Mouse (Mus musculus) E14TG2a.4 (cell line): Measurements from ENCODE around the gene Phactr1.

Experiments used
- CTCF ChIP-seq: conservative IDR thresholded peaks from 2 replicates; pipeline ENCODE4 v1.5.1; 2014; ENCODE audit warnings: low read length
- NANOG ChIP-seq: IDR thresholded peaks from 2 replicates; pipeline ENCODE4 v1.6.1; 2014; ENCODE audit warnings: borderline replicate concordance, low read length, mixed read lengths
- POU5F1 ChIP-seq: IDR thresholded peaks from 2 replicates; pipeline ENCODE4 v1.6.1; 2014; ENCODE audit warnings: low read length, borderline replicate concordance

GRCm38 (mm10) chr13:42681299-42681698 lies 876 bp downstream of the Phactr1 start:
- no peak for TF ChIP-seq CTCF
- no peak for TF ChIP-seq NANOG
- no peak for TF ChIP-seq POU5F1
